Mouse (Mus musculus) forebrain, embryonic 10.5 days (tissue): ENCODE data around the gene Gm16253. TPM values are rescaled to one million over a fixed set of nuclear protein-coding genes. Genes with fewer than 3 reads are reported as not detected.
A peak's percentile ranks its signal among the peaks of the same experiment; 100 is the strongest.

Experiments
- DNase-seq: peaks from one replicate; pipeline ENCODE4 v3.0.0-alpha.2; 2017; ENCODE audit warnings: low spot score; ENCODE audit errors: extremely low spot score
- H3K27ac ChIP-seq: fragments of 300-500 bp; sonication (generic); 2 replicates; pipeline ENCODE4 v1.5.1; 2016; ENCODE audit warnings: mild to moderate bottlenecking
- H3K27me3 ChIP-seq: fragments of 300-500 bp; sonication (generic); 2 replicates; pipeline ENCODE4 v1.6.1; 2016; ENCODE audit warnings: mild to moderate bottlenecking; ENCODE audit not compliant: poor library complexity, severe bottlenecking
- H3K36me3 ChIP-seq: fragments of 300-500 bp; sonication (generic); replicated peaks from 2 replicates; pipeline ENCODE4 v1.6.1; 2016; ENCODE audit warnings: mild to moderate bottlenecking, moderate library complexity
- H3K4me1 ChIP-seq: fragments of 300-500 bp; sonication (generic); 2 replicates; pipeline ENCODE4 v1.6.1; 2016
- H3K4me3 ChIP-seq: fragments of 300-500 bp; sonication (generic); 2 replicates; pipeline ENCODE4 v1.5.1; 2016; ENCODE audit warnings: mild to moderate bottlenecking, moderate library complexity
- H3K9me3 ChIP-seq: fragments of 300-500 bp; sonication (generic); 2 replicates; pipeline ENCODE4 v1.6.1; 2016; ENCODE audit warnings: mild to moderate bottlenecking, moderate library complexity
- WGBS: fragments of 180-500 bp; shearing (Covaris S2); methylation state at CpG from one replicate; pipeline ENCODE4 v1.1.7; 2016; 5-methylcytosine and 5-hydroxymethylcytosine counted together
- polyA plus RNA-seq: library from polyadenylated mRNA; unstranded; fragments of >200 nt; fragmentation: Nextera tagmentation; extraction: Ambion mirVana; gene quantifications from 2 replicates; pipeline ENCODE4 v1.2.1, GENCODE M21; 2016

Gm16253 gene
- polyA plus RNA-seq, 1 experiment from 2014 or later = 0.66 TPM

DNA sequence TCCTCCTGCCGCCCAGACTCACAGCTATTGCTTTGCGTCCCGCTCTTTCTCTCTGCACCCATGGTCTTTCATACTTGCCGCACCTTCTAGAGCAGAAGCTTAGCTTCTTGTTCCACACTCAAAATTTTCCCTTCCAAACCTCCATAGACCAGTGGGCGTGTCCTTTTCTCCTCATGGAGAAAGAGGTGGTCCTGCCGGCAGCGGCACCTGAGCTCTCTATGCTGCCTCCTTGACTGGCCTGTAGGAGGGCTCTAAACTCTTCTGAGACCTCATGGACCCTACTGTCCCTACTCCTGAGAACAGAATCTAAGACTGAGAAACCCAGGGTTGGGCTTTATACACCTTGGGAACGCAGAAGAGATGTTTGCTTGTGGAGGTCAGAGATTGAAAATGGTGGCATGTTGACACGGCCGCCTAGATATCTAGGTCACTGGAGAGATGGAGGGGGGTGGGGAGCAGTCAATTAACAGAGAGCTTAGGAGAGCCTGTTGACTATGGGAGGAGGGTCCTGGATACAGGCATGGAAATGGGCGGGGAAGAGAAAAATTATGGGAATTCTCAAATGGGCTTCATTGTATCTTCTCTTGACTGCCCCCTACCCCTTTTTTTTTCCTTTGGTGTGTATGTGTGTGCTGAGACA lies 6.7 kb upstream of the Gm16253 start:
- DNase-seq = no peak
- WGBS = 89% methylated on average over 11 of the region's 11 CpGs
- H3K4me3 ChIP-seq = no peak overlapping the region

GRCm38 (mm10) chr3:96570643-96571042 lies 6.1 kb upstream of the Gm16253 start:
- no peaks in the 10 kb centered on the region for H3K36me3 ChIP-seq
- no peaks in the 10 kb centered on the region for H3K27me3 ChIP-seq
- 78% methylated on average over 7 of the region's 7 CpGs for WGBS
- no peak overlapping the region for H3K4me3 ChIP-seq
- DNase-seq = no peak
- H3K27ac ChIP-seq = peak overlapping the region; percentile 54
- peaks cover 17% of the 10 kb centered on the region; the same call in 1 of the 2 replicates for H3K4me1 ChIP-seq
- no peaks in the 10 kb centered on the region for H3K9me3 ChIP-seq

More for the DNA sequence above, 6.7 kb upstream of the Gm16253 start:
- peaks cover 12% of the 10 kb centered on the region; the same call in 1 of the 2 replicates for H3K4me1 ChIP-seq
- H3K9me3 ChIP-seq = no peaks in the 10 kb centered on the region
- no peaks in the 10 kb centered on the region for H3K36me3 ChIP-seq
- no peaks in the 10 kb centered on the region for H3K27me3 ChIP-seq
- H3K27ac ChIP-seq = peak overlapping the region; percentile 54

DNA sequence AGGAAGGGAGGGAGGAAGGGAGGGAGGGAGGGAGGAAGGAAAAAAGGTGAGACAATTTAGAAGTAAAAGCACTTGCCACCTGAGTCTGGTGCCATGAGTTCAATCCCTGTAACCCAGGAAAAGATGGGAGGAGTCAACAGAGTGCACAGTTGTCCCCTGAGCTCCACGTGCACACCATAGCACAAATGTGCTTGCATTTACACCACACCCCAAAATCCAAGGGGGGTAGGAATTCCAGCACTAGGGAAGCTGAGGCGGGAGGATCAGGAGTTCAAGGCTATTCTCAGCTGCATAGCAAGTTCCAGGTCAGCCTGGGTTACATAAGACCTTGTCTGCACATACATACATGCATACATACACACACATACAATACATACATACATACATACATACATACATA lies 5.4 kb upstream of the Gm16253 start:
- 84% methylated on average over 2 of the region's 2 CpGs for WGBS
- no peaks in the 10 kb centered on the region for H3K36me3 ChIP-seq
- peaks cover 22% of the 10 kb centered on the region for H3K4me1 ChIP-seq
- no peak for DNase-seq
- no peak overlapping the region for H3K4me3 ChIP-seq
- H3K27ac ChIP-seq = 0 out of 2 replicates have a peak overlapping the region, but pooled peaks have one; percentile 8
- H3K27me3 ChIP-seq = no peaks in the 10 kb centered on the region
- no peaks in the 10 kb centered on the region for H3K9me3 ChIP-seq

GRCm38 (mm10) chr3:96571896-96572698 lies 4.7 kb upstream of the Gm16253 start:
- Histone ChIP-seq H3K9me3 (no peaks in the 10 kb centered on the region), H3K27ac (0 out of 2 replicates have a peak overlapping the region, but pooled peaks have one; percentile 8), H3K27me3 (no peaks in the 10 kb centered on the region), H3K4me3 (no peak overlapping the region), H3K4me1 (peaks cover 30% of the 10 kb centered on the region), H3K36me3 (no peaks in the 10 kb centered on the region)
- DNase-seq = no peak
- WGBS = 85% methylated on average over 16 of the region's 16 CpGs

DNA sequence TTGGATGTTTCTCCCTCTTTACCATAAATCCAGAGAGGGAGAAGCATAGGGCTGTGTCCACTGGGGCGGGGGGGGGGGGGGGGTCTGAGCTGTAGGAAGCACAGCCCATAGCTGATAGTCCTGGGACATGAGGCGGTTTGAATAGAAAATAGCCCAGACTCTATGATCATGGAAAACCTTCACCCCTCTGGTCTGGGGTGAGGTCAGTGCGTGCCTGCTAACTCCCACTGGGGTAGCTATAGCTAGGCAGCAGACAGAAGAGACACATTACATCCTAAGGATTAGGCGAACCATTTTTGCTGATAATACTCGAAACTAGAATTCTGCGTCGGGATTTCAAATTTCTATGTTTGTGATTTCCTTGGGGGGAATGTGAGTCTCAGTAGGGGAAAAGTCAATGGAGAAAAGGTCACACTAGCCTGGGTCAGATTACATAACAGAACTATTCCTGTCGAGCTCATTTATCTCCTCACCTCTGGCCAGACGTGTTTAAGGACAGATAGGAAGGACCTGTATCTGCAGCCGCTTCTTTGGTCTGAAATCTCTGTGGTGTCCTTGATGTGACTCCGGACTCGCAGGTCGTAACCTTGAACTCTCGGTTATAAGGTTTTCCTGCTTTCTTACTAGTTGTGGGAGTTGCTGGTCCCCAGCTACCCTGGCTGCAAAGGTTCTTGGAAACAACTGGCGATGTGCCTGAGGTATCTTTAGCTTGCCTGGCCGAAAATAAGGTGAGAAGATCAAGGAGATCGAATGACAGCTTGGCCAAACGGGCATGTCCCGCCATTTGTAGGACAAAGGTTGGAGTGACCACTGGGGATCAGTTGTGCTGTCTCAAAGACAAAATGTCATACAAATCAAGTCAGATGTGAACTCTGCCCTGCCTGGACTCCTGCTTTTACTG lies 2.9 kb upstream of the Gm16253 start:
- H3K27ac ChIP-seq = no peak overlapping the region
- H3K4me1 ChIP-seq = peaks cover 38% of the 10 kb centered on the region
- no peaks in the 10 kb centered on the region for H3K27me3 ChIP-seq
- no peak overlapping the region for H3K4me3 ChIP-seq
- H3K9me3 ChIP-seq = no peaks in the 10 kb centered on the region
- 88% methylated on average over 18 of the region's 19 CpGs for WGBS
- no peaks in the 10 kb centered on the region for H3K36me3 ChIP-seq
- no peak for DNase-seq

DNA sequence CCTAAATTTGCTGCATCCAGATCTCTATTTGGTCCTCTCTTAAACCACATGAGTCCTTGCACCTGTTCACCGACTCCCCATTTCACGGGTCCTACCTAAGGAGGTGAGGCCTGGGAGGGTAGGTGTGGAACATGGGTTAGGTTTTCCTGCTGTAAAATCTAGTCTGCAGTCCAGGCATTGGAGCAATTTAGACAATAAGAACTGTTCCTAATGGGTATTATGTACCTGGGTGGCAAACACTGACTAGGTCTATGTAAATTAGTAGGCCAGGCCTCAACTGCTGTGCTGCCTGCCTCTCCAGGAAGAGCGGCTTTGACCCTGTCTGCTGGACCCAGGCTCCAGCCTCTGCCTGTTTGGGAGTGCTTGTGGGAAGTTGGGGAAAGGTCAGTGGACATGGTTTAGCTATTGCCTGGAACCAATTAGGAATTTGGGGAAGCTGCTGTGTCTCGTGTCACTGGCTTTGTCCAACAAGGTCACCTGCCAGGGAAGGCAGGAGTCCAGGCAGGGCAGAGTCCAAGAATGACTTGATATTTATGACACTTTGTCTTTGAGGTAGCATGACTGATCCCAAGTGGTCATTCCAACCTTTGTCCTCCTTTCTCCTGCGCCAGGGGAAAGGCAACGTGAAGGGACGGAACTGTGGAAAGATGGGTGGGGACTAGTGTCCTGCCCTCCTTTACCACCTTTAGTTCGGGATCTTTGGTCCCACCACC lies 1.4 kb upstream of the Gm16253 start:
- 0 out of 2 replicates have a peak overlapping the region, but pooled peaks have one; percentile 11 for H3K27ac ChIP-seq
- H3K4me3 ChIP-seq = no peak overlapping the region
- DNase-seq = no peak
- peaks cover 40% of the 10 kb centered on the region for H3K4me1 ChIP-seq
- H3K9me3 ChIP-seq = no peaks in the 10 kb centered on the region
- 90% methylated on average over 8 of the region's 8 CpGs for WGBS
- no peaks in the 10 kb centered on the region; the same call in 1 of the 2 replicates for H3K27me3 ChIP-seq
- no peaks in the 10 kb centered on the region for H3K36me3 ChIP-seq

- Histone ChIP-seq H3K4me3 (peak overlapping the region; percentile 33), H3K27me3 (peaks cover 6% of the 10 kb centered on the region)
Observed at GRCm38 (mm10) chr3:96576005-96576658, 652 bp upstream of the Gm16253 start.

DNA sequence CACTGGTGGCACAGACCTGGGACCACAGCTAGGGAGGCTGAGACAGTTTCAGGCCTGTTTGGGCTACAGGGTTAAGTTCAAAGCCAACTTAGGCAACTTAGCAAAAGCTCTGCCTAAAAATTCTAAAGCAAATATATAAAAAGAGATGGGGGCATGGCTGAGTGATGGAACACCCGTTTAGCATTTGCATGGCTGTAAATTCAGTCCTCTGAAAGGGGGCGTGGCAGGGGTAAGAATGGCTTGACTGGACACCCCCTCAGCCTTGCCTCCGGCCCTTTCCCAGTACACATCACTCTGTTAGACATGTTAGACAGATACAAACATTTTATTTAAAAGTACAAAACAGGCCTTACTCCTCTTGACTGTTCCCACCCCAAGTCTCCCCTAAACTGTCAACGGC lies 782 bp downstream of the Gm16253 start:
- no peaks in the 10 kb centered on the region for H3K36me3 ChIP-seq
- no peaks in the 10 kb centered on the region for H3K9me3 ChIP-seq
- no peak overlapping the region for H3K4me3 ChIP-seq
- H3K27ac ChIP-seq = peak overlapping the region; percentile 81
- WGBS = 89% methylated on average over 4 of the region's 4 CpGs
- peaks cover 48% of the 10 kb centered on the region for H3K4me1 ChIP-seq
- peaks cover 17% of the 10 kb centered on the region for H3K27me3 ChIP-seq
- DNase-seq = no peak

More at GRCm38 (mm10) chr3:96576005-96576658, 652 bp upstream of the Gm16253 start:
- Histone ChIP-seq H3K36me3 (no peaks in the 10 kb centered on the region), H3K27ac (peak overlapping the region; percentile 81), H3K4me1 (peaks cover 47% of the 10 kb centered on the region), H3K9me3 (no peaks in the 10 kb centered on the region)
- DNase-seq = no peak
- WGBS = 81% methylated on average over 14 of the region's 14 CpGs

DNA sequence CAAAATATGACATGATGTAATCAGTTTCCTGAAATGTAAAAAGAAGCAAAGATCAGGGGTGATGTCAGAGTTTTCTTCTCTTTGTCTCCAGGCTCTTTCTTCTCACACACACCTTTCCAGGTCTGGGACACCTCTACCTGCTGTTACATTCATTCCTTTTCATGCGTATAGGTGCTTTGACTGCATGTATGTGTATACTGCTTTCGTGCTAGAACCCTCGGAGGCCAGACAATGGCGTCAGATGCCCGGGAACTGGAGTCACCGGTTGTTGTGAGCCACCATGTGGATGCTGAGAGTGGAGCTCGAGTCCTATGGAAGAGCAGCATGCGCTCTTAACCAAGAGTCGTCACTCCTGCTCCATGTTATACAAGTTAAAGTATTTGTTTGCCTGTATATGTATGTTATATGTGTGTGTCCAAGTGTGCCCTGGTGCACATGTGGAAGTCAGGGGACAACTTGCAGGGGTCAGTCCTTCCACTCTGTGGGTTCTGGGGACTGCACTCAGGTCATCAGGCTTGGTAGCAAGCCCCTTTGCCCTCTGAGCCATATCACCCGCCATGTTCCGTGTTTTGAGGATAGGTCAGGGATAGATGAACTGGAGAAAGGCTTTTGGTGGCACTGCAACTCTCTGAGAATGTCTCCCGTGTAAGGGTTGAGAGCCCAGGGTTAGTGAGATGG lies 1.9 kb downstream of the Gm16253 start:
- no peak for DNase-seq
- H3K36me3 ChIP-seq = no peaks in the 10 kb centered on the region
- 80% methylated on average over 12 of the region's 12 CpGs for WGBS
- peaks cover 48% of the 10 kb centered on the region for H3K4me1 ChIP-seq
- peaks cover 17% of the 10 kb centered on the region for H3K27me3 ChIP-seq
- H3K9me3 ChIP-seq = no peaks in the 10 kb centered on the region
- no peak overlapping the region for H3K4me3 ChIP-seq
- H3K27ac ChIP-seq = no peak overlapping the region

GRCm38 (mm10) chr3:96579239-96579750 lies 2.5 kb downstream of the Gm16253 start:
- Histone ChIP-seq H3K4me3 (no peak overlapping the region), H3K9me3 (no peaks in the 10 kb centered on the region), H3K4me1 (peaks cover 43% of the 10 kb centered on the region), H3K27me3 (peaks cover 17% of the 10 kb centered on the region), H3K27ac (no peak overlapping the region), H3K36me3 (no peaks in the 10 kb centered on the region)
- DNase-seq = no peak
- 78% methylated on average over 4 of the region's 4 CpGs for WGBS

- Histone ChIP-seq H3K4me1 (peaks cover 41% of the 10 kb centered on the region), H3K27ac (peak overlapping the region; percentile 56; the same call in 1 of the 2 replicates), H3K4me3 (peak overlapping the region; percentile 47), H3K36me3 (no peaks in the 10 kb centered on the region), H3K27me3 (peaks cover 17% of the 10 kb centered on the region), H3K9me3 (no peaks in the 10 kb centered on the region)
- 10% methylated on average over 16 of the region's 16 CpGs for WGBS
- DNase-seq = peak; percentile 87
Observed at GRCm38 (mm10) chr3:96579885-96580454, 3.2 kb downstream of the Gm16253 start.
